Mouse (Mus musculus): ENCODE results near the gene Slc44a5. TPM values are rescaled to one million over a fixed set of nuclear protein-coding genes. Genes with fewer than 3 reads are reported as not detected.
A peak's percentile ranks its signal among the peaks of the same experiment; 100 is the strongest.
"Not testable (repeated sequence)": the region's sequence is repeated elsewhere in the genome, so short reads cannot be mapped to it uniquely, and the experiment has no call there.

The Slc44a5 gene
- polyA plus RNA-seq, 1 experiment from 2014 or later, result 0.45 TPM

DNA sequence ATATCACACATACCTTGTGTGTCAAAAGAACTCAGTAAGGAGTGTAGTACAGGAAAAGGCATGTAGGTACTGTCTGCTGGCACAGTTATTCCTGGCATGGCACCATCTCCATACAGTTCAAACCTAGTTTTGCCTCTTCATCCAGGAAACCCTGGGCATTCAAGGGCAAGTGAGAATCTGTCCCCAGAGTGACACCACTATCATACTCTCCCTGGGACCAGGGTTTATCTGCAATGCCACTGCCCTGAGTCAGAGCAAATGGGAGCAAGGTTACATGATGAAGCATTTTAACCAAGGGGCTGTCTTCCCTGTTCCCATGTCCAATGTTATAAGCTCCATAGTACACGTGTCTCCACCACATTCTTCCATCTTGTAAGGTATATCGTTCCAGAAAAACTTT, 278.2 kb downstream of the Slc44a5 start:
- no peaks in the 10 kb centered on the region for H3K36me3 ChIP-seq

DNA sequence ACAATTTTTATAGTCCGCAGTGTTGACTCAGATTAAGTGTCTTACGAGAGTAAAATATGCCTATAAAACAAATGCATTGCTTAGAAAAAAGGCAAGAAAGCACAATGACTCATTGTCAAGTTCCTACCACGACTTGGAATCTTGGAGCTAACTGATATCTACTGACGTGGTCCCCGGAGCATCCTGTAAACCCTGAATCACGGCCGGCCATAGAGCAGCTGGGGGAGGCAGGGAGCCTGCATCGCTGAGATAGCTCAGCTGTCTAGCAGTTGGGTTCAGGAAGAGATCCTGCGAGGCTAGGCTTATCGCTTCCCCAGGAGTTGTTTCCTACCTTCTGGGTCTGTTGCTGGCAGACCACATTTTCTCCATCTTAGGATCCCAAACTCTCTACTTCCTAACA, 279.0 kb downstream of the Slc44a5 start:
- WGBS, result 78% methylated on average over 10 of the region's 10 CpGs

More for the DNA sequence above, 278.2 kb downstream of the Slc44a5 start:
- no peak for ATAC-seq (ENCODE audit: insufficient number of reproducible peaks, insufficient read depth, low FRiP score, low TSS enrichment, low read depth)
- Histone ChIP-seq H3K4me1 (replicated peaks) (no peaks in the 10 kb centered on the region), H3K27me3 (peaks cover 3% of the 10 kb centered on the region; the same call in 1 of the 2 replicates), H3K4me3 (replicated peaks) (no peak overlapping the region), H3K4me2 (no peak overlapping the region), H3K9ac (replicated peaks) (no peak overlapping the region), H3K27ac (no peak overlapping the region), H3K9me3 (peaks cover 7% of the 10 kb centered on the region)
- 83% methylated on average over 2 of the region's 2 CpGs for WGBS

DNA sequence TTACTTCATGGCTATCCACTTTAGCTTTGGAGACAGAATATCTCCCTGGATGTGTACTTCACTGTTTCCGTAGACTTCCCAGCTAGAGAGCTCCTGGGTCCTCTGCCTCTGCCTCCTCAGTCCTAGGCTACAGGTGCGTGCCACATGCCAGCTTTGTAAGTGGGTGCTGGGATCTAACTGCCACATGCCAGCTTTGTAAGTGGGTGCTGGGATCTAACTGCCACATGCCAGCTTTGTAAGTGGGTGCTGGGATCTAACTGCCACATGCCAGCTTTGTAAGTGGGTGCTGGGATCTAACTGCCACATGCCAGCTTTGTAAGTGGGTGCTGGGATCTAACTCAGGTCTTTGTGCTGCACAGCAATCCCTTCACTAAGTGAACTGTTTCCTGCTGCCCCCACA, 281.0 kb downstream of the Slc44a5 start:
- not testable (repeated sequence) for ATAC-seq (ENCODE audit: insufficient number of reproducible peaks, insufficient read depth, low FRiP score, low TSS enrichment, low read depth); H3K9ac ChIP-seq (replicated peaks); H3K9me3 ChIP-seq; H3K4me1 ChIP-seq (replicated peaks); H3K4me3 ChIP-seq (replicated peaks); H3K27me3 ChIP-seq; H3K36me3 ChIP-seq; H3K4me2 ChIP-seq; H3K27ac ChIP-seq
- WGBS, result 94% methylated on average over 2 of the region's 2 CpGs

More for the DNA sequence above, 279.0 kb downstream of the Slc44a5 start:
- Histone ChIP-seq H3K4me3 (replicated peaks) (no peak overlapping the region), H3K36me3 (no peaks in the 10 kb centered on the region), H3K9ac (replicated peaks) (no peak overlapping the region), H3K4me2 (no peak overlapping the region), H3K27me3 (peaks cover 3% of the 10 kb centered on the region; the same call in 1 of the 2 replicates), H3K27ac (no peak overlapping the region), H3K4me1 (replicated peaks) (no peaks in the 10 kb centered on the region), H3K9me3 (no peaks in the 10 kb centered on the region)
- ATAC-seq (ENCODE audit: insufficient number of reproducible peaks, insufficient read depth, low FRiP score, low TSS enrichment, low read depth), result no peak

DNA sequence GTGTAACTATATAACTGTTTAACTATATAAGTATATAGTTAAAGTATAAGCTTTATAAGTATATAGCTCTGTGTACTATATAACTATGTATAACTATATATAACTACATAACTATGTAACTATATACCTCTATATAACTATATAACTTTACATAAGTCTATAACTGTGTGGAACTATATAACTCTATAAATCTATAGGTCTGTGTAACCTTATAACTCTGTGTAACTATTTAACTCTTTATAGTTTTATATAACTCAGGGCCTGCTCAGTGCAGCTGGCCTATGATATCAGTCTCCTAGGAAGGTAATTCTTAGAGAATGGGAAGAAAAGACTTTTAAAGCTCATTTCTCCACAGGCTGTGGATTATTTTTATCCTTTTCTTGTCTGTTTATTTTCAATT, 284.1 kb downstream of the Slc44a5 start:
- Histone ChIP-seq H3K9me3 (no peaks in the 10 kb centered on the region), H3K9ac (replicated peaks) (no peak overlapping the region), H3K27ac (no peak overlapping the region), H3K4me1 (replicated peaks) (no peaks in the 10 kb centered on the region), H3K27me3 (peaks cover 3% of the 10 kb centered on the region; the same call in 1 of the 2 replicates), H3K4me2 (no peak overlapping the region), H3K4me3 (replicated peaks) (no peak overlapping the region), H3K36me3 (no peaks in the 10 kb centered on the region)
- ATAC-seq (ENCODE audit: insufficient number of reproducible peaks, insufficient read depth, low FRiP score, low TSS enrichment, low read depth), result peak; percentile 72

DNA sequence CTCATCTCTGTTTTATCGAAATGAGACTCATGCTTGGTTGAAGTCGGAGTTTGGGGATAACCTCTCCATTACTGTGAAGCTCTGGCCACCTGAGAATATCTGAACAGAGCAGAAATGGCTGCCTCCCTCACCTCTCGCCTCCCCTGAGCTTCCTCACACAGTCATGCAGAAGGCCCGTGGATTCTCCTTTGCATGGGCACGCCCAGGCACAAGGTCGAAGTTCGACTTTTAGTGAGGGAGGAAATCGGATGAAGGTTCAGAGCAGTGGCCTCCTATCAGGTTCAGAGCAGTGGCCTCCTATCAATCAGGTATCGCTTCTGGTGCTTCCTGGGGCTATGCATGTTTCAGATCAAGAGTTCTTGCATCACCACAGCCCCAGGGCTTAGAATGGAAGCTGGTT, 295.1 kb downstream of the Slc44a5 start:
- Histone ChIP-seq H3K27me3 (peaks cover 39% of the 10 kb centered on the region), H3K27ac (no peak overlapping the region), H3K4me2 (no peak overlapping the region), H3K4me1 (replicated peaks) (no peaks in the 10 kb centered on the region), H3K36me3 (no peaks in the 10 kb centered on the region), H3K4me3 (replicated peaks) (no peak overlapping the region), H3K9me3 (no peaks in the 10 kb centered on the region), H3K9ac (replicated peaks) (no peak overlapping the region)
- WGBS, result 73% methylated on average over 9 of the region's 9 CpGs
- no peak for ATAC-seq (ENCODE audit: insufficient number of reproducible peaks, insufficient read depth, low FRiP score, low TSS enrichment, low read depth)

DNA sequence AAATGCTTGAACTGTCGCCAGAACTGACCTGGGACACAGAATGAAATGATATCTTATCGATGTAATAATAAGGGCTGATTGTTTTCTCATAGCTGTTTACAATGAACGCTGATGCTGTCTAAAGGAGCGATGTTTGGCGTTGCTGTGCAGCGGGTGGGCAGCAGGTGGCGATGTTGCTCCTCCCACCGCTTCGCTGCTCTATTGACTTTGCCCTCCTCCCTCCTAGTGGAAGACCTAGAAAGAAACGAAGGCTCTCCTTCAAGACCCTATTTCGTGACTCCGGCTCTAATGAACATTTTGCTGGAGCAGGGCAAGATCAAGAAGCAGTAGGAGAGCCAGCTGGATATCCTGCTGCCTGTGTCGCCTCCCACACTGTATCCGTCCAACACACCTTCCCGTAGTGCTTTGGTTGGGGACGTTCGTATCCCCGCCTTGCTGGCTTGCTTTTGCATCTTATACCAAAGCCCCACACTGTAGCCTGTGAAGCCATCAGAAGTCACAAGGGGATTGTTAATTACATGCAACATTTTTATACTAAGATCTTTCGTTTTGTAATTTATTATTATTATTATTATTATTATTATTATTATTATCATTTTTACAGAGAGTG, 296.6 kb downstream of the Slc44a5 start:
- peak; percentile 77; the same call in 1 of the 2 replicates for ATAC-seq (ENCODE audit: insufficient number of reproducible peaks, insufficient read depth, low FRiP score, low TSS enrichment, low read depth)
- Histone ChIP-seq H3K9me3 (no peaks in the 10 kb centered on the region), H3K36me3 (no peaks in the 10 kb centered on the region), H3K4me2 (peak overlapping the region; percentile 57), H3K4me3 (replicated peaks) (peak overlapping the region; percentile 27), H3K27ac (no peak overlapping the region), H3K4me1 (replicated peaks) (no peaks in the 10 kb centered on the region), H3K27me3 (peaks cover 35% of the 10 kb centered on the region), H3K9ac (replicated peaks) (no peak overlapping the region)
- 10% methylated on average over 19 of the region's 19 CpGs for WGBS

DNA sequence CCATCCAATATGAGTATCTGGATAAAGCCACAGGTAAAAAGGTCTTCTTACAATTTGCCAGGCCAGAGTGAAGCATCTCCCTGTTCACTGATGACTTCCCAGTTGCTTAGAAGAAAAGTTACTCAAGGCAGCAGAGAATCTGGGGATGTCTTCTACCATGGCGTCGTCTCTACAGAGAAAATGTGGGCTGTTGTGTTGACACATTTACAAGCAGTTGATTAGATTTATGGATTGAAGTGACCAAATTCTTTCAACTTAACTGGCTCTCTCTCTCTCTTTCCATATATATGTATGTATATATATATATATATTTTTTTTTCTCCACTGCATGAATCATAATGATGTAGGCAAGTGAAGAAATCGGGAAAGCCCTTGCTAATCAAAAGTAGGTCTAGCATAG, 301.4 kb downstream of the Slc44a5 start:
- H3K36me3 ChIP-seq, result no peaks in the 10 kb centered on the region
- H3K27me3 ChIP-seq, result peaks cover 32% of the 10 kb centered on the region
- no peak overlapping the region for H3K4me2 ChIP-seq
- no peak overlapping the region for H3K9ac ChIP-seq (replicated peaks)
- no peaks in the 10 kb centered on the region for H3K9me3 ChIP-seq
- WGBS, result 25% methylated on average over 3 of the region's 3 CpGs
- ATAC-seq (ENCODE audit: insufficient number of reproducible peaks, insufficient read depth, low FRiP score, low TSS enrichment, low read depth), result no peak
- no peak overlapping the region for H3K27ac ChIP-seq
- H3K4me3 ChIP-seq (replicated peaks), result no peak overlapping the region
- H3K4me1 ChIP-seq (replicated peaks), result no peaks in the 10 kb centered on the region

DNA sequence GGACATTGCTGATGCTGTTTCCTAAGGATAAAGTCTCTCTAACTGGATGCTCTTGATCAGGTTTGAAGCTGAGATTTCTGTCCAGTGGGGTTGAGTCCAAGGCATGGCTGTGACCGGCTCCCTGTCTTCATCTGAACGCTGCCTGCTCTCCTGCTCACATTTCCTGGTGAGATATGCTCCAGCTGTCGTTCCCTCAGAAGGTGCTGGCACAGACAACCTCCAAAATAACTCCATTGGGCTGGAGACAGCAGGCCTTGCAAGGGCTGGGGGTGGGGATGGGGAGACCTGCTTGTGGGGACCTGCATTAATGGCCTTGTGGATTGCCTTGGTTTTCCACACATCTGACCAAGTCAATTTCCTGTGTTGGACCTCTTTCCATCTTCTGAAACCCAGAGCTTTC, 311.0 kb downstream of the Slc44a5 start:
- no peak for ATAC-seq (ENCODE audit: insufficient number of reproducible peaks, insufficient read depth, low FRiP score, low TSS enrichment, low read depth)
- H3K27ac ChIP-seq, result no peak overlapping the region
- H3K4me1 ChIP-seq (replicated peaks), result peaks cover 6% of the 10 kb centered on the region; the same call in 1 of the 2 replicates
- no peak overlapping the region for H3K4me3 ChIP-seq (replicated peaks)
- H3K9ac ChIP-seq (replicated peaks), result no peak overlapping the region
- no peaks in the 10 kb centered on the region for H3K9me3 ChIP-seq
- H3K4me2 ChIP-seq, result no peak overlapping the region
- H3K27me3 ChIP-seq, result peaks cover 36% of the 10 kb centered on the region
- WGBS, result 25% methylated on average over 3 of the region's 3 CpGs
- no peaks in the 10 kb centered on the region for H3K36me3 ChIP-seq

DNA sequence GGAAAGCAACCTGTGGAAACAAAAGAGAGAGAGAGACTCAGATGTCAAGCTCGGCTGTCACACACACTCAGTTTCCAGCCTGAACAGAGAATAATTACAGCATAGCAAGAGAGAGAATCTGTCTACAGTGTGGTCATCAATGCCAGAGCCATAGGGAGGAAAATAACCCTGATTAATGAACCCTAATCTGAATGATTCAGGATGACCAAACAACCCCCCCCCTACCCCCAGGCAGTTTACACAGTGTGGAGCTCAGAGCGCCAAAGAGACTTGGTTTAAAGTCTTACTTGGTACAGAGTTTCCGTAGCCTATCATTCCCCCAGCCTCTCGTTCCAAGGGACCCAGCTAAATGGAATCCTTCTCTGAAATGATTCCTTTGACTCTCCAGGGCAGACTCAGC, 312.1 kb downstream of the Slc44a5 start:
- peaks cover 6% of the 10 kb centered on the region; the same call in 1 of the 2 replicates for H3K4me1 ChIP-seq (replicated peaks)
- no peak for ATAC-seq (ENCODE audit: insufficient number of reproducible peaks, insufficient read depth, low FRiP score, low TSS enrichment, low read depth)

DNA sequence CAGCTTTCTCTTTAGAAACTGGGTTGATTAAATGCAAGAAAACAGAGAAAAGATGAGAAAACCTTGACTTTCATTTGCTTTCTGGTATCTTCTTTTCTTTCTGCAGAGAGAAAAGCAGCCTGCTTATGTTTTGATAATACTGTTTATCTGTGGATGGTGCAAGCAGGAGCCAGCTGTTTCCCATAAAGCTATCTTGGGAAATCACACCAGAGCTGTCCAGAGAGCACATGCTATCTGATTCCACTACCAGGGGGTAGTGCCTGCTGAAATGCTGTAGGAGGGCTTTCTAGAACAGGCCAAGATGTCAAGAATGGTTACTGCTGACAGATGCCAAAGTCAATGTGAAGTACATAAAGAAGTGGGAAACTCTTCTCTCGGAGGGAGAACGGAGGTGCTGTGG, 314.0 kb downstream of the Slc44a5 start:
- H3K27ac ChIP-seq, result no peak overlapping the region
- H3K4me3 ChIP-seq (replicated peaks), result no peak overlapping the region
- no peaks in the 10 kb centered on the region for H3K9me3 ChIP-seq
- H3K4me1 ChIP-seq (replicated peaks), result peaks cover 6% of the 10 kb centered on the region; the same call in 1 of the 2 replicates
- WGBS, result 63% methylated on average over 2 of the region's 2 CpGs
- no peak overlapping the region for H3K4me2 ChIP-seq
- no peak overlapping the region for H3K9ac ChIP-seq (replicated peaks)
- no peaks in the 10 kb centered on the region for H3K36me3 ChIP-seq
- ATAC-seq (ENCODE audit: insufficient number of reproducible peaks, insufficient read depth, low FRiP score, low TSS enrichment, low read depth), result no peak
- H3K27me3 ChIP-seq, result peaks cover 34% of the 10 kb centered on the region

More for the DNA sequence above, 312.1 kb downstream of the Slc44a5 start:
- H3K36me3 ChIP-seq, result no peaks in the 10 kb centered on the region
- peaks cover 26% of the 10 kb centered on the region for H3K27me3 ChIP-seq
- no peak overlapping the region for H3K4me2 ChIP-seq
- H3K4me3 ChIP-seq (replicated peaks), result no peak overlapping the region
- 44% methylated on average over 4 of the region's 4 CpGs for WGBS
- no peak overlapping the region for H3K9ac ChIP-seq (replicated peaks)
- H3K27ac ChIP-seq, result no peak overlapping the region
- H3K9me3 ChIP-seq, result no peaks in the 10 kb centered on the region

DNA sequence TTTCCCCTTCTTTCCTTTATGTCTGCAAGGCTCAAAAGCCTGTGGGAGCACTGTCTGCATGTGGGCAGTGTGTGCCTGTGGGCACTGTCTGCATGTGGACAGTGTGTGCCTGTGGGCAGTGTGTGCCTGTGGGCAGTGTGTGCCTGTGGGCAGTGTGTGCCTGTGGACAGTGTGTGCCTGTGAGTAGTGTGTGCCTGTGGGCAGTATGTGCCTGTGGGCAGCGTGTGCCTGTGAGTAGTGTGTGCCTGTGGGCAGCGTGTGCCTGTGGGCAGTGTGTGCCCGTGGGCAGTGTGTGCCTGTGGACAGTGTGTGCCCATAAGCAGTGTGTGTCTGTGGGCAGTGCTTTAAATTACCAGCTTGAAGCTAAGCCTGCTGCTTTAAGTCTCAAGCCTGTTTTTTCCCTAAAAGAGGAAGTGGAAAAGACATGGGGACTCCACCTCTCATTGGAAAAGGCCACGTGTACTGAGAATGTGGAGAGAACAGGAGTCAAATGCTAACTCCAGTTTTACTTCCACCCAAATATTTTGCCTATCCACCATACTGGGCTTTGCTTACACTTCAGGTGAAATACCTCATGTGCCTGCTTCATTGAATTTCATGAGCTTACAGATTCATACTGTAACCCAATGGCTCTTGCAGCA, 315.3 kb downstream of the Slc44a5 start:
- no peak overlapping the region for H3K4me2 ChIP-seq
- H3K4me3 ChIP-seq (replicated peaks), result no peak overlapping the region
- ATAC-seq (ENCODE audit: insufficient number of reproducible peaks, insufficient read depth, low FRiP score, low TSS enrichment, low read depth), result no peak
- 77% methylated on average over 4 of the region's 4 CpGs for WGBS
- H3K9ac ChIP-seq (replicated peaks), result no peak overlapping the region
- peaks cover 34% of the 10 kb centered on the region for H3K27me3 ChIP-seq
- H3K4me1 ChIP-seq (replicated peaks), result peaks cover 6% of the 10 kb centered on the region; the same call in 1 of the 2 replicates
- H3K9me3 ChIP-seq, result no peaks in the 10 kb centered on the region
- H3K27ac ChIP-seq, result no peak overlapping the region
- H3K36me3 ChIP-seq, result no peaks in the 10 kb centered on the region

DNA sequence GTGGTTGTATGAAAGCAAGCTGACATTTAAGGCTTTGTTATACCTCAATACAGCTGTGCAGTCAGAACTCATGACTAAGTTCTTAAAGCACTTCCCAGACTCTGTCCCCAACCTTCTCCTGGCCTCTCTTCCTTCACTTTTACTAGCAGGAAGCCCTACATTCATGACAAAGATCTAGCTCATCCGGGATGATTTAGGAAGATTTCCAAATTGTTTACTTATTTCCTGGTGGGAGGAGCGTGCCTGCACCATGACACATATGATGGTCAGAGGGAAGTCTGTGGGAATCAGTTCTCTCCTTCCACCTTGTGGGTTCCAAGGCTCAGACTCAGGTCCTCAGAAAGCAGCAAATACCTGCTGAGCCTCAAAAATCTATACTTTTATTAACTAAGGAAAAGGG, 317.1 kb downstream of the Slc44a5 start:
- 78% methylated on average over 2 of the region's 2 CpGs for WGBS
- ATAC-seq (ENCODE audit: insufficient number of reproducible peaks, insufficient read depth, low FRiP score, low TSS enrichment, low read depth), result no peak
- peaks cover 40% of the 10 kb centered on the region for H3K27me3 ChIP-seq

More for the DNA sequence above, 317.1 kb downstream of the Slc44a5 start:
- Histone ChIP-seq H3K4me3 (replicated peaks) (no peak overlapping the region), H3K27ac (no peak overlapping the region), H3K4me1 (replicated peaks) (no peaks in the 10 kb centered on the region; the same call in 1 of the 2 replicates), H3K4me2 (no peak overlapping the region), H3K36me3 (no peaks in the 10 kb centered on the region), H3K9me3 (no peaks in the 10 kb centered on the region), H3K9ac (replicated peaks) (no peak overlapping the region)

Measured in limb, embryonic 12.5 days (tissue).